Mouse (Mus musculus) adrenal gland, adult 18-20 months (tissue): ENCODE results near the gene Aspdh. TPM values are rescaled to one million over a fixed set of nuclear protein-coding genes. Genes with fewer than 3 reads are reported as not detected.

Experiments used
- DNase-seq, 2 experiments: peaks; one replicate each; pipeline ENCODE4 v3.0.0; 2021 to 2022; ENCODE audit warnings: low spot score in 2 of 2
- total RNA-seq, 2 experiments: library from RNA; stranded (reverse); gene quantifications; 1 replicate in 1 of 2; 2 replicates in 1 of 2; pipeline ENCODE4 v1.2.3; 2021

Aspdh gene
- total RNA-seq, 2 experiments from 2014 or later = not detected

DNA sequence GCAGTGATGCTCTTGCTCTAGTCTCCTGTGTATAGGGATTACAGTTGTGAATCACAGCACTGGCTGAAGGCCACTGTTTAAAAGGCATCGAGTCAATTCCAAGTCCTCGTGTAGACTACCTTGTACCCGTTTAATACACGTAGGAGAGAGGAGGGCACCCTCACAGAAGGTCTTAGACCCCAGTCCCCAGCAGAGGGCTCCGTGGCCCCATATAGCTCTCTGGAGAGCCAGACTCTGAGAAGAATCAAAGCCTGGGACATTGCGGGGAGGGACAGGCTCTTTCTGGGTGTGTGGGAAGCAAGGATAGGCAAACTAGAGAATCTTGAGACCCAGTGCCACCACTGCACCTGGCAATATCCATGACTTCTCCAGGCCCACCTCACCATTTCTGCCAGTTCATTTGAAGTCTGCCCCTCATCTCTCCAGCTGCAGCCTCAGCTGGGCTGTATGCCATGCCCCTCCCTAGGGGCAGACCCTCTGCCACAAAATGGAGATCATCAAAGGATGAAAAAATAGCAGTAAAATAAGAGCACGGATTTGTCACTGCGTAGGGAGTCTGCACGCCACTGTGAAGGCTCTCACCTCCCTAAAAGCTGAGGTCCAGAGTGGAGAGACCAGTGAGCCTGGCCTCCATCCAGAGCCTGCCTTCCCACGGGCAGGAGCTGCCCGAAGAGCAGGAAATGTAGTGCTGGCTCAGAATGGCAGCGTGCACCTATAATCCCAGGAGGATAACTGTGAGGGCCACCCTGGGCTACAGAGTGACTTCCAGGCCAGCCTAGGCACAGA is 18.9 kb upstream of the Aspdh start:
- no peak for DNase-seq

DNA sequence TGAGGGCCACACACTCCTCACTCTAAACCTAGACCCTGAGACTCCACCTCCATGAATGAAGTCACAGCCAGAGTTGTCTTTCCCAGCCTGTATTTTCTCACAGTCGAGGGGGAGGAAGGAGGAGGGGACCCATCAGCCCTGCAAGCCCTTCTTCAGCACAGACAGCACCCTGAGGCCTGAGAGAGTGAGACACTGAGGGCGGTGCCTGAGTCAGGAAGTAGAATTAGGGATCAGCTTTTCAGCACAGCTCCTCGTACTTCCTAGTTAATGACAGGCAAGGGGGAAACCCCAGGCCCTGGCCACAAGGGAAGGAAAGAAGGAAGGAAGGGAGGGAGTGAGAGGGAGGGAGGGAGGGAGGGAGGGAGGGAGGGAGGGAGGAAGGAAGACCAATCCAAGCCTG is 11.9 kb upstream of the Aspdh start:
- DNase-seq = no peak

DNA sequence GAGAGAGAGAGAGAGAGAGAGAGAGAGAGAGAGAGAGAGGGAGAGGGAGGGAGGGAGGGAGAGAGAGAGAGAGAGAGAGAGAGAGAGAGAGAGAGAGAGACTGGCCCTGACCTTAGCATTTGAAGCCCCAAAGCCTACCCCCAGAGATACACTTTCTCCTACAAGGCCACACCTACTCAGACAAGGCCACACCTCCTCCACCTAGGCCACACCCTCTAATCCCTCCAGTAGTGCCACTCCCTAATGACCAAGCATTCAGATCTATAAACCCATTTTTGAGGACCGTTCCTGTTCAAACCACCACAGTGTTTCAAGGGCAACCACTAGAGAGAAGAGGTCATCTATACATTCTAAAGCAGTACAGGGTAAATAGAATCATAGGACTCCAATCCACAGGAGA is 8.9 kb upstream of the Aspdh start:
- no peak for DNase-seq

DNA sequence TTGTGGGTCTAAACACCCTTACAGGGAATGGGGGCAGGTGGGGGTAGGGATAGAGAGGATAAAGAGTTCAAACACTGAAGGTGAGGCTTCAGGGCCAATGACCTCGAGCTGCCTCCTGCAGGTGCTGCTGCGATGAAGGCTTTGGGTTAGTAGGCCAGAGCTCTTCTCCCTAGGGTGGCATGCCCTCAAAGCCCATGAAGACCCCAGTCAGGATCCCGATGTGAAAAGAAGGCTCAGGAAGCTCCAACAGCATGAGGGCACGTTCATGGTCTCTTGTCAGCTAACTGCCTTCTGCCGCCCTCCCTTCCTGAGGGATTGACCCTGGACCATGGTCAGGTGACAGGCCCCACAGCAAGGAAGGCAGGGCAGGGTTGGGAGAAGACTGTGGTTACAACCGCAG is 5.1 kb upstream of the Aspdh start:
- no peak for DNase-seq

DNA sequence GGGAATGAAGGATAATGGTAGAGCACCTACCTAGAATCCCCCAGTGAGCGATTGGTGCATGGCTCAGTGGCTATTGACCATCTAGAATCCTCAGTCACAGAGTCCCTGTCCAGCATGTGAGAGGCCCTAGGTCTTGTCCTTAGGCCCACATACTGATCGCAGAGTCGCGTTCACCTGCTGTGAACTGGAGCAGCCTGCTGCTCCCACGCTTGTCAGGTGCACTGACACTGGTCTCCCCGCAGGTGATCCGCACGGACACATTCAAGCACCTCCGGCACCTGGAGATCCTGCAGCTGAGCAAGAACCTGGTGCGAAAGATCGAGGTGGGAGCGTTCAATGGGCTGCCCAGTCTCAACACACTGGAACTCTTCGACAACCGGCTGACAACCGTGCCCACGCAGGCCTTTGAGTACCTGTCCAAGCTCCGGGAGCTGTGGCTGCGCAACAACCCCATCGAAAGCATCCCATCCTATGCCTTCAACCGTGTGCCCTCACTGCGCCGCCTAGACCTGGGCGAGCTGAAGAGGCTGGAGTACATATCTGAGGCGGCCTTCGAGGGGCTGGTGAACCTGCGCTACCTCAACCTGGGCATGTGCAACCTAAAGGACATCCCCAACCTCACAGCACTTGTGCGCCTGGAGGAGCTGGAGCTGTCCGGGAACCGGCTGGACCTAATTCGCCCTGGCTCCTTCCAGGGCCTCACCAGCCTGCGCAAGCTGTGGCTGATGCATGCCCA is 4.3 kb upstream of the Aspdh start:
- DNase-seq = no peak

DNA sequence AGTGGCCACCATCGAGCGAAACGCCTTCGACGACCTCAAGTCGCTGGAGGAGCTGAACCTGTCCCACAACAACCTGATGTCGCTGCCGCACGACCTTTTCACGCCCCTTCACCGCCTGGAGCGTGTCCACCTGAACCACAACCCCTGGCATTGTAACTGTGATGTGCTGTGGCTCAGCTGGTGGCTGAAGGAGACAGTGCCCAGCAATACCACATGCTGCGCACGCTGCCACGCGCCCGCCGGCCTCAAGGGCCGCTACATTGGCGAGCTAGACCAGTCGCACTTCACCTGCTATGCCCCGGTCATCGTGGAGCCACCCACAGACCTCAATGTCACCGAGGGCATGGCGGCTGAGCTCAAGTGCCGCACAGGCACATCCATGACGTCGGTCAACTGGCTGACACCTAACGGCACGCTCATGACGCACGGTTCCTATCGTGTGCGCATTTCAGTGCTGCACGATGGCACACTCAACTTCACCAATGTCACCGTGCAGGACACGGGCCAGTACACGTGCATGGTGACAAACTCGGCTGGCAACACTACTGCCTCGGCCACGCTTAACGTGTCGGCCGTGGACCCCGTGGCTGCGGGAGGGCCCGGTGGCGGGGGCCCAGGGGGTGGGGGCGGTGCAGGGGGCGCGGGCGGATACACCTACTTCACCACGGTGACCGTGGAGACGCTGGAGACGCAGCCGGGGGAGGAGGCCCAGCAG is 3.5 kb upstream of the Aspdh start:
- DNase-seq = no peak

DNA sequence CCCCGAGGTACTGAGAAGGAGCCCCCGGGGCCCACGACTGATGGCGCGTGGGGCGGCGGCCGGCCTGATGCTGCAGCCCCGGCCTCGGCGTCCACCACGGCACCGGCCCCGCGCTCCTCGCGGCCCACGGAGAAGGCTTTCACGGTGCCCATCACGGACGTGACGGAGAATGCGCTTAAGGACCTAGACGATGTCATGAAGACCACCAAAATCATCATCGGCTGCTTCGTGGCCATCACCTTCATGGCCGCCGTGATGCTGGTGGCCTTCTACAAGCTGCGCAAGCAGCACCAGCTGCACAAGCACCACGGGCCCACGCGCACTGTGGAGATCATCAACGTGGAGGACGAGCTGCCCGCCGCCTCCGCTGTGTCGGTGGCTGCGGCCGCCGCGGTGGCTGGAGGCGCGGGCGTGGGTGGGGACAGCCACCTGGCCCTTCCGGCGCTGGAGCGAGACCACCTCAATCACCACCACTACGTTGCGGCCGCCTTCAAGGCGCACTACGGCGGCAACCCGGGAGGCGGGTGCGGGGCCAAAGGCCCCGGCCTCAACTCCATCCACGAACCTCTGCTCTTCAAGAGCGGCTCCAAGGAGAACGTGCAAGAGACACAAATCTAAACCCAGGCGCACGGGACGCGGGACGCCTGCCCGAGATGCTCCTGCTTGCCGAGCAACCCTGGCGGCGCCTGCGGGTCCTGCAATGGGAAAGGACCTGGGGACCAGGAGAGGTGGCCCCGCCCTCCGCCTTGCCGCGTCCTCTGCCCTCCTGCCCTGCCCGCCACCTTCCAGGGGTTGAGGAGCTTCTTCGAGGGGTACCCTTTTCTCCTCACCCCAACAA is 2.8 kb upstream of the Aspdh start:
- DNase-seq = no peak

DNA sequence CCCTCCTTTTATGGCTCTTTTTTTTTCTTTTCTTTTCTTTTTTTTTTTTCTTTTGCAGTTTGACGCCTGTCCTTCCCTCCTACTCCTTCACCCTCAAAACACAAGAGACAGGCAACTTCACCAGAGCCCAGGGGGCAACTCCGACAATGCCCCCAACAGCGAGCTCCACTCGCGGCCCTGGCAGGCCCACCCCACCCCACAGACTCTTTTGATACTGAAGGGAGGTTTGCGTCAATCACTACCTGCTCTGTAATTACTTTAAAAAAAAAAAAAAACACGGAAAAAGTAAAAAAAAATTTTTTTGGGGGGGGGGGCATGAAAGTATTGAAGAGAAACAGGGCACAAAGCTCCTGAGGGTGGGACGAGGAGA is 2.1 kb upstream of the Aspdh start:
- DNase-seq = no peak

DNA sequence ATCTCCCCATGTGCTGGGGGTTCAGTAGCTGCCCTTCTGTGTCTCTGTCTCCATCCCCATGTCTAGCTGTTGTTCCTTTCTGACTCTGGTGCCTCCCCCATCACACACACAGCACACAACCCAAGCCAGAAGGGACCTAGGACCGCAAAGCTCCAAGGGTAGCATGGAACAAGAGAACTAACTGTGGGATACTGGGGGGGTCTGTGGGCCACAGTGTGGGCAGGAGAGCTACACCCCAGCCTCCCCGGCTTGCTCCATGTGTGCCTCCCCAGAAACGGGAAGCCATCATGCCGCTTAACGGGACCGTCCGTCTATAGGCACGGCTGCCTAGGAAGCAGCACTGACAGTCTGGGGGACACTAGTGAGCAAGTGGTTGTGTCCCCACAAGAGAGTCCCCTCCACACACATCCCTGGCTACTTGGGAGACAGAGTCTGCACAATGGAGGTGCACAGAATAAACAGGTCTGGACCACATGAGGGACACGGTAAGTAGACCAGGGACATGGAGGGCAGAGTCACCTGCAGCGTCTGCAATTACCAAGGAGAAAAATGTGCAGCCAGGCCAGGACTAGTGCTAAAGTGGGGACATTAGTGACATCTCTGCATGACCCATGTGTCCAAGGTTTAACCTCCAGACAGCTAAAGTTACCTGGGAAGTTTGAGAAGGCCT is 1.5 kb upstream of the Aspdh start:
- no peak for DNase-seq

DNA sequence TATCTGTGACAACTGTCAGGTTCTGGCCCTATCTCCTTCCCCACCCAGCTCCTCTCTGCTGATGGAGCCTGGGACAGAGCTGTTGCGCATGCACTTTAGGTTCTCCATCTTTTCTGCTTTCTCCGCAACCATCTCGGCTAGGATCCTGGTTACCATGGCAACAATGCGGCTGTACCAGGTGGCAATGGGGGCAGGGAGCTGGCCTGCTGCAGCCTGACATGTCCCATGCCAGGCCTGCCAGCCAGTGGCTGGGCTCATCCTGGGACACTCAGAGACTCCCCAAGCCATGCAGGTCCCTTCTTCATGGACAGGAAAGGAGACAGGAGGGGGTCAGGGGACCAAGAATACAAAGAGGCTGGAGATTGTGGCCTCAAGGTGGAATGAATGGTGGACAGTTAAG is 680 bp upstream of the Aspdh start:
- no peak for DNase-seq

DNA sequence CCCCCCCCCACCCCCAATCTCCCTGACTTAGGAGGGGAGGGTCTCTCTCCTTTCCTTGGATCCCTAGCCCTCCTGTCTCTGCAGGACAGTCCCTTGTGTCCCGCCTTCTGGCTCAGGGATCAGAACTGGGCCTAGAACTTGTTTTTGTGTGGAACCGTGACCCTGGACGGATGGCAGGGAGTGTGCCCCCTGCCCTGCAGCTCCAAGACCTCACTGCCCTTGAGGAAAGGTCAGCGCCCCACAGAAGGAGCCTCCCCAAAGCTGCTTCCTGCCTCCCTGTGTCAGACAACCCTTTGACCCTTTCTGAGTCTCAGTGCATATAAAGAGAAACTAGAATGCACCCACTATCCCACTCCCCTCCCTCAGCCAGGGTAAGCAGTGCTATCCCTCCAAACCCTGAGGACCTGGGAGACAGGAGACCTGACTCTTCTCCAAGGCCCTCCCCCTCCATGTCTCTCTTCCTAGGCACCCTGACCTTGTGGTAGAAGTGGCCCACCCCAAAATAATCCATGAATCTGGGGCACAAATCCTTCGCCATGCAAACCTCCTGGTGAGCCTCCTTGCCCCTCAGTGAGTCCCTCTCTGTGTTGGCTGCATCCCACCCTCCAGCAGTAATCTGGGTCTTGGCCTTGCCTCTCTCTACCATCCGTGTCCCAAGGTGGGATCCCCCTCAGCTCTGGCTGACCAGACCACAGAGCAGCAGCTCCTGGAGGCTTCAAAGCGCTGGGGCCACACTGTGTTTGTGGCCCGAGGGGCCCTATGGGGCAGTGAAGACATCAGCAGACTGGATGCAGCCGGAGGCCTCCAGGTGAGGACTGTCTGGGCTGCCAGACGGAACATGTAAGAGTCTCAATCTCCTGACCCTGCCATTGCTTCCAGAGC is 1.1 kb downstream of the Aspdh start:
- no peak for DNase-seq

DNA sequence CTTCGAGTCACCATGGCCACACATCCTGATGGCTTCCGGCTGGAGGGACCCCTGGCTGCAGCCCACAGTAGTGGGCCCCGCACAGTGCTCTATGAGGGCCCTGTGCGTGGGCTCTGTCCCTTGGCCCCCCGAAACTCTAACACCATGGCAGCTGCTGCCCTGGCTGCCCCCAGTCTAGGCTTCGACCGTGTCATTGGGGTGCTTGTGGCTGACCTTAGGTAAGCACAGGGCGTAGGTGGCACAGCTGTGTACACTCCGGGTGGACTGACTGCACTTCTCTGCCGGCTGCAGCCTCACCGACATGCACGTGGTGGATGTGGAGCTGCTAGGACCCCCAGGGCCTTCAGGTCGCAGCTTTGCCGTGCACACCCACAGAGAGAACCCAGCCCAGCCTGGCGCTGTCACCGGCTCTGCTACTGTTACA is 1.7 kb downstream of the Aspdh start:
- no peak for DNase-seq

DNA sequence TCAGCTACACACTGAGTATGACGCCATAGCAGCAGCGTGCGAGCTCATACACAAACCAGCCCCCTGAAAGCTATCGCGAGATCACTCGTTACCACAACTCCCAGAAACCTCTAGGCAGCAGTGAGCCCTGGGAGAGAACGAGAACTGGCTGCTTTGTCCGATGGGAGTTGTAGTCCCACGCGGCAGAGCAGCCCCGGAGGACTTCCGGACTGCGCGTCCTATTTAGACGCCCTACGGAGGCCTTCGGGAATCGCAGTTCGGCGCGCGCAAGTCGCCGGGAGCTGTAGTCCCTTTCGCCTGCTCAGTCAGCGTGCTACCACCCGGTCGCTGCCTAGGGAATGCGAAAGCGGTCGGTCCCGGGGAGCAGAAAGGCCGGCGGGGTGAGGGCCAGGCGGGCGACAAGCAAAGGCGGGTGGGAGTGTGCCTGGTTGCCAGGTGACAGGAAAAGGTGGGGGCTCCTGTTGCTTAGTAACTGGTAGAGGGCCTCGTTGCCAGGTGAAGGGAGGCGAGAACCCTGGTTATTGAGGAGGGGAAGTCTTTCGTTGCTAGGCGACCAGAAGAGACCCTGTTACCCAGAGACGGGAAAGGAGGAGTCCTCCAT is 2.7 kb downstream of the Aspdh start, which contains the start of gene Josd2:
Josd2 (plus strand) TSS at position 170 of the 601 bp plus-strand sequence.
- DNase-seq = peak; percentile 81 to 82

DNA sequence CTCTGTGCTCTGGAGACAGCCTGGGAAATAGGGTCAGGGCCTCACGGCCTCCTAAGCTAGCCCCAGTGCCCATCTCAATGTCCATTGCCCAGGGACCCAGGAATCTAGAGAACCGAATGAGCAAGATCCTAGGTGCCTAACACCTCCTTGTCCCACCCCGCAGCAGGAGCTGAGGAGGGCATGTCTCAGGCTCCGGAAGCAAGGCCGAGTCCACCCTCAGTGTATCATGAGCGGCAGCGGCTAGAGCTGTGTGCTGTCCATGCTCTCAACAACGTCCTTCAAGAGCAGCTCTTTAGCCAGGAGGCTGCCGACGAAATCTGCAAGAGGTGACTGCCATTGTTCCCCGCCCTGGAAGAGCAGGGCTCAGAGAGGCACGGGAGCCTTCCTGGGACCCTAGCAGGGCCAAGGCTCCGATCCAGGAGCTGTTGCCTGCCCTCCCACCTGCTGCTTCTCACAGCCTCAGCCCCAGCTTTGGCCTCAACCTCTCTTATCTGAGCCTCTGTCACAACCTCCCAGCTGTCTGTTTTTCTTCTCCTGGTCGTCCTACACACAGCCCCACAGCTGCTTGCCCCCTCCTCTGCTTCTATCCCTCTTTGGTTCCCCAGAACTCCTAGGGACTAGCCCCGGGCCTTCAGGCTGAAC is 3.6 kb downstream of the Aspdh start:
- no peak for DNase-seq

DNA sequence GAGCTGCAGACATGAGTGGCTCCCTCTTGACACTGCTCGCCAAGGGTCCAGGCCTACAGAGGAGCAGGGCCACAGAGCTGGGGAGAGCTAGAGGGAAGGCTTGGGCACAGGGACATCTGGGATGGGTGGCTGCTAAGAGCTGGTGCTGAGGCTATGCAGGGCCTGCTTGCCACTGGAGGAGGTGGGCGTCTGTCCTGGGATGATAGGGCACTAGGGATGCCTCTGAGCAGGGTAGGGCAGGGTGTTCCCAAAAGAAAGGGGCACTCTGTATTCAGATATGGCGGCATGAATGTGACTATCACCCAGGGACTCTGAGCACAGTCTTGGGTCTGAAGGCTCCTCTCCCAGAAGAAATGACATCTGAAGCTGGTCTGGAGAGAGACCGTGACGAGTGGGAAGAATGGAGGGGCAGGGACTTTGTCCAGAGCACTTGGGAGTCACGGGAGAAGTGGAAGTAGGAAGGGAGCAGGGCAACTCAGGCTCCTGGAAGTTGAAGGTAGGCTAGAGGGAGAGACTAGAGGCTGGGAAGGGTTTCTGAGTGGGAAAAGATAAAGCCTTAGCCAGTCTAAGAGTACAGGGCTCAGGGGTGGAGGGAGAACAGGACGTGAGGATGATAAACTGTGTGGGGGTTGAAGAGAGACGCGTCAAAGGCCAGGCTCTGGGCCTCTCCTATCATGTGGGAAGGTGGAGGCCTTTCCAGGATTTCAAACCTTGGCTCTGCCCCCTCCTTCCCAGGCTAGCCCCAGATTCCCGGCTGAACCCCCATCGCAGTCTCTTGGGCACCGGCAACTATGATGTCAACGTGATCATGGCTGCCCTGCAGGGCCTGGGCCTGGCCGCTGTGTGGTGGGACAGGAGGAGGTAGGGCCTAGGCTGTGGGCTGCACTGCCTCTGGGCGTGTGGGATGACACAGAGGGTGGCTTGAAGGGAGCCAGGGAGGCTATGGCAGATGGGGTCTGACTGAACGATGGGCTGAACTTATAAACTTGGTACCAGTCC is 4.8 kb downstream of the Aspdh start:
- DNase-seq = no peak

DNA sequence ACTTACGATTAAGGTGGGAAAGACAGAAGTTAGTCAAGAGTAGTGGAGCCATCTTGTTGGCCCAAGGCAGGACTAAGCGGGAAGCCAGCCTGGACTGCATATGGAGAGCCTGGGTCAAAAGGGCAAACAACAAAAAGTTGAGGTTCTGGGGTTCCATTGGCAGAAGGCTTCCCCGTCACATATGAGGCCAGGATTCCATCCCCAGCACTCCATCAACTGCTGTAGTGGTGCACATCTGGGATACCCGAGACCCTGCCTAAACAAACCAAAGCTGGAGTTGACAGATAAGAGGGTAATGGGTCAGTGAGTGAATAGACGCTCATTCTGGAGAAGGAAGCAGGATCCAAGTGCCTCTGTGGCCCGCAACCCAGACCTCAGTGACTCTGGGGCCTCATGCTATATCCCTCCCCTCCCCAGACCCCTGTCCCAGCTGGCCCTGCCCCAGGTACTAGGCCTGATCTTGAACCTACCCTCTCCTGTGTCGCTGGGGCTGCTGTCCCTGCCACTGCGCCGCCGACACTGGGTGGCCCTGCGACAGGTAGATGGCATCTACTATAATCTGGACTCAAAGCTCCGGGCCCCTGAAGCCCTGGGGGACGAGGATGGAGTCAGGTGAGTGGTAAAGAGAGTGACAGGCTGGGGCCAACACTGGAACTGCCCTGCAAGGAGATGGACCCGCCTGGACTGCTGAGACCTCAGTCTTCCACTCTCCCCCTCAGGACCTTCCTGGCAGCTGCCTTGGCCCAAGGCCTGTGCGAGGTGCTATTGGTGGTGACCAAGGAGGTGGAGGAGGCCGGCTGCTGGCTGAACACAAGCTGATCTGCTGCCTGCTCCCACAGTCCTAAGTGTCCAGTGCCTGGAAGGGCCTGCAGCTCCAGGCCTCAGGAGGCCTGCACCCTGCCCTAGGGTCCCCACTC is 5.8 kb downstream of the Aspdh start:
- DNase-seq = no peak
